Mouse (Mus musculus): Measurements from ENCODE around the gene Srgap3.

Srgap3 gene

GRCm38 (mm10) chr6:112948416-112948815 is 1.4 kb upstream of the Srgap3 start:
- no peak for DNase-seq

GRCm38 (mm10) chr6:112946021-112946811 is 850 bp downstream of the Srgap3 start:
- peak; percentile 16 for DNase-seq

- DNase-seq = peak; percentile 19
These were observed 1.8 kb downstream of the Srgap3 start for GRCm38 (mm10) chr6:112945181-112945751.

GRCm38 (mm10) chr6:112943596-112944245 is 3.3 kb downstream of the Srgap3 start:
- DNase-seq = no peak

GRCm38 (mm10) chr6:112939281-112939680 is 7.8 kb downstream of the Srgap3 start:
- DNase-seq = no peak

- no peak for DNase-seq
These were observed 9.3 kb downstream of the Srgap3 start for GRCm38 (mm10) chr6:112937791-112938190.

GRCm38 (mm10) chr6:112934501-112934900 is 12.6 kb downstream of the Srgap3 start:
- no peak for DNase-seq

- DNase-seq = no peak
These were observed 14.5 kb downstream of the Srgap3 start for GRCm38 (mm10) chr6:112932611-112933010.

- no peak for DNase-seq
These were observed 17.0 kb downstream of the Srgap3 start for GRCm38 (mm10) chr6:112930011-112930451.

- no peak for DNase-seq
These were observed 17.6 kb downstream of the Srgap3 start for GRCm38 (mm10) chr6:112929291-112929984.

GRCm38 (mm10) chr6:112928841-112929240 is 18.2 kb downstream of the Srgap3 start:
- no peak for DNase-seq

- no peak for DNase-seq
These were observed 19.7 kb downstream of the Srgap3 start for GRCm38 (mm10) chr6:112927341-112927740.

GRCm38 (mm10) chr6:112926011-112926410 is 21.1 kb downstream of the Srgap3 start:
- no peak for DNase-seq

- DNase-seq = no peak
These were observed 21.7 kb downstream of the Srgap3 start for GRCm38 (mm10) chr6:112925234-112925975.

GRCm38 (mm10) chr6:112924606-112925141 is 22.4 kb downstream of the Srgap3 start:
- no peak for DNase-seq

- DNase-seq = peak; percentile 5
These were observed 26.4 kb downstream of the Srgap3 start for GRCm38 (mm10) chr6:112920619-112921195.

GRCm38 (mm10) chr6:112917717-112918116 is 29.3 kb downstream of the Srgap3 start:
- no peak for DNase-seq

- no peak for DNase-seq
These were observed 30.8 kb downstream of the Srgap3 start for GRCm38 (mm10) chr6:112916243-112916642.

GRCm38 (mm10) chr6:112912552-112912951 is 34.5 kb downstream of the Srgap3 start:
- no peak for DNase-seq

- DNase-seq = no peak
These were observed 37.4 kb downstream of the Srgap3 start for GRCm38 (mm10) chr6:112909711-112910110.

- no peak for DNase-seq
These were observed 39.0 kb downstream of the Srgap3 start for GRCm38 (mm10) chr6:112907887-112908584.
